Mouse (Mus musculus) olfactory bulb, adult 2 months (tissue): ENCODE data around the gene Gpr182.

Experiments
- CTCF ChIP-seq: fragments of 200-500 bp; IDR thresholded peaks from 2 replicates; pipeline ENCODE4 v1.5.1; 2012; ENCODE audit warnings: low read depth, mild to moderate bottlenecking, low read length, moderate library complexity; ENCODE audit not compliant: insufficient read depth
- POLR2A ChIP-seq: fragments of 200-500 bp; IDR thresholded peaks from 2 replicates; pipeline ENCODE4 v1.6.1; 2012; ENCODE audit warnings: mild to moderate bottlenecking, low read depth, low read length, moderate library complexity; ENCODE audit not compliant: insufficient read depth

DNA sequence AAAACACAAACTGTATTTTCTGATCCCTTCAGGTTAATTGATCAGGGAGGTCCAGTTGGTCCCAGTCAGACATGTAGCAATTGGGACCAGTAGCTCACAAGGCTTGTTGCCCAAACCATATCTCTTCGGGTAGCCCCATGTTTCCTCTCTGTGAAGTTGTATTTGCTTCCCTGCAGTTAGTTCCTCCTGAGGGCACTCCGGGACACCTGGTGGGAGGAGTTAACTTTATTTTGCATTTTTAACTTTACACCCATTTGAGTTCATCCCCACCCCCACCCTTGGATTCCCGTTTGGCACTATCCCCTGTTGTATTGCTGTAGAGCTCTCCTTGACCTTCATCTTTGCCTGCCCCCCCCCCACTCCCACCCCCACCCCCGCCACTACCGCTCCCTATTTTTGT lies 5.6 kb downstream of the Gpr182 start:
- TF ChIP-seq CTCF, result no peak
- no peak for TF ChIP-seq POLR2A
